ENCODE assay signal across 10 mouse cellular contexts in the genomic region with DNA sequence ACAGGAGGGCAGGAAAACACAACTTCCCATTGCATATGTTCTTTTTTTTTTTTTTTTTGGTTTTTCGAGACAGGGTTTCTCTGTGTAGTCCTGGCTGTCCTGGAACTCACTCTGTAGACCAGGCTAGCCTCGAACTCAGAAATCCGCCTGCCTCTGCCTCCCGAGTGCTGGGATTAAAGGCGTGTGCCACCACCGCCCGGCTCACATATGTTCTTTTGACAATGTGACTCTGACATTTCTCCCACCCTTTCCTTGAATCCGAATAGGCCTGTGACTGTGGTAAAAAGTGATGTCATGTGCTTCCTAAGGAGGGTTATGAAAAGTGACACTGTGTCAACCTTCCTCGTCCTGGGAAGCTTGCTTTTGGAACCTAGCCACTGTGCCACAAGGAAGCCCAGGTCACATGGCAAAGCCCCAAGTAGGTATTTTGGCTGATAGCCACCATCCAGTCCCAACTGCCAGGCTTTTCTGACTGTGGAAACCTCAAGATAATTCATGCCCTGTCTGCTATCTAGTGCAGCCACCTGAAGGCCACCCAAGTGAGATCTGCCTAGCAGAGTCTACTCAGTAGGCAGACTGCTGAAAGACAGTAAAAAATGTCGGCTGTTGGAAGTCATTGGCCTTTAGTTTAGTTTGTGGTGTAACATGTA. TPM values are rescaled to one million over a fixed set of nuclear protein-coding genes. Genes with fewer than 3 reads are reported as not detected.
DNase-seq lines count a peak whose midpoint lies in the region; ATAC-seq and TF ChIP-seq lines count a peak whose summit lies in the region.
"Had no signal": no experiment of that assay in that cellular context is flagged by ENCODE, and none has a peak within 500 bp of the region (broad histone marks: within the 10 kb centered on the region; RNA-seq: fewer than 3 reads in every experiment).

No protein-coding gene starts in this region.

- H3K27ac ChIP-seq in kidney, adult 2 months (ENCODE audit: insufficient read depth, low read depth, low read length), result no peak overlapping the region
- H3K27ac ChIP-seq in liver, embryonic 13.5 days, result peak overlapping the region; percentile 70
- no peak overlapping the region for H3K27ac ChIP-seq in forebrain, embryonic 10.5 days
- H3K27ac ChIP-seq: neural tube, embryonic 15.5 days had no signal

- TF ChIP-seq POLR2A in kidney, adult 2 months (IDR thresholded peaks at IDR 0.05; ENCODE audit: low read depth, low read length), result no peak

- no peaks in the 10 kb centered on the region for H3K9me3 ChIP-seq in liver, embryonic 13.5 days (replicated peaks)
- H3K9me3 ChIP-seq in forebrain, embryonic 10.5 days, result no peaks in the 10 kb centered on the region
- H3K9me3 ChIP-seq: neural tube, embryonic 15.5 days had no signal

- peak; percentile 71 for DNase-seq in kidney, adult 2 months
- no peak for DNase-seq in kidney, postnatal 4 days
- DNase-seq in cerebellum, postnatal 14 days, result peak; percentile 59 to 77
- peak; percentile 71 for DNase-seq in liver, embryonic 13.5 days
- peak; percentile 49 to 73 for DNase-seq in spleen, postnatal 36 days (ENCODE audit: low spot score in 2 of 2)
- no peak for DNase-seq in urinary bladder, postnatal 14 days (ENCODE audit: low spot score)
- DNase-seq in forebrain, embryonic 10.5 days (ENCODE audit: extremely low spot score, low spot score), result no peak
- DNase-seq in testis, postnatal 14 days (ENCODE audit: low spot score), result no peak

- no peak for TF ChIP-seq CTCF in kidney, adult 2 months (conservative IDR thresholded peaks at IDR 0.05; ENCODE audit: insufficient read depth, insufficient read length, low read depth, low read length)

- no peaks in the 10 kb centered on the region for H3K36me3 ChIP-seq in kidney, adult 2 months (ENCODE audit: control insufficient read depth, insufficient read depth, low read length)
- H3K36me3 ChIP-seq in liver, embryonic 13.5 days, result no peaks in the 10 kb centered on the region
- no peaks in the 10 kb centered on the region for H3K36me3 ChIP-seq in forebrain, embryonic 10.5 days (replicated peaks)
- H3K36me3 ChIP-seq: neural tube, embryonic 15.5 days had no signal

- ATAC-seq in liver, embryonic 13.5 days (ENCODE audit: low read depth), result peak; percentile 99
- ATAC-seq: forebrain, embryonic 14.5 days had no signal

- H3K4me2 ChIP-seq in liver, embryonic 13.5 days, result peak overlapping the region; percentile 13
- H3K4me2 ChIP-seq: neural tube, embryonic 15.5 days had no signal

- no peak overlapping the region for H3K9ac ChIP-seq in liver, embryonic 13.5 days
- H3K9ac ChIP-seq: neural tube, embryonic 15.5 days had no signal

- WGBS in kidney, adult 2 months, result 70% methylated on average over 10 of the region's 10 CpGs
- WGBS in liver, embryonic 13.5 days (ENCODE audit: insufficient replicate concordance), result 54% methylated on average over 10 of the region's 10 CpGs
- 88% methylated on average over 10 of the region's 10 CpGs for WGBS in forebrain, embryonic 10.5 days

- no peak overlapping the region for H3K4me3 ChIP-seq in kidney, adult 2 months (ENCODE audit: insufficient read depth, low read depth, low read length)
- H3K4me3 ChIP-seq in liver, embryonic 13.5 days (replicated peaks), result no peak overlapping the region
- no peak overlapping the region for H3K4me3 ChIP-seq in forebrain, embryonic 10.5 days
- H3K4me3 ChIP-seq: neural tube, embryonic 15.5 days had no signal

- no peaks in the 10 kb centered on the region for H3K27me3 ChIP-seq in kidney, adult 2 months (replicated peaks; ENCODE audit: control insufficient read depth, insufficient read depth, low read length)
- H3K27me3 ChIP-seq in liver, embryonic 13.5 days, result no peaks in the 10 kb centered on the region
- H3K27me3 ChIP-seq in forebrain, embryonic 10.5 days (ENCODE audit: poor library complexity, severe bottlenecking), result no peaks in the 10 kb centered on the region
- H3K27me3 ChIP-seq: neural tube, embryonic 15.5 days had no signal

- peaks cover 4% of the 10 kb centered on the region; the same call in 1 of the 2 replicates for H3K4me1 ChIP-seq in kidney, adult 2 months (ENCODE audit: control insufficient read depth, insufficient read depth, low read length)
- H3K4me1 ChIP-seq in liver, embryonic 13.5 days (replicated peaks), result peaks cover 45% of the 10 kb centered on the region
- no peaks in the 10 kb centered on the region for H3K4me1 ChIP-seq in forebrain, embryonic 10.5 days
- H3K4me1 ChIP-seq: neural tube, embryonic 15.5 days had no signal

RNA-seq across cellular contexts. Expression of a gene that starts 8.5 kb away (rescaled TPM):
- 26.5 and 27.1 TPM in 2 replicates for polyA plus RNA-seq in kidney, adult 2 months (2012; rRNA removed)
- polyA plus RNA-seq in liver, embryonic 13.5 days (2015; fragmentation: Nextera tagmentation; extraction: Ambion mirVana), result 8.9 and 10.6 TPM in 2 replicates
- polyA plus RNA-seq in forebrain, embryonic 10.5 days (2016; fragmentation: Nextera tagmentation; extraction: Ambion mirVana), result 9.9 and 10.4 TPM in 2 replicates

Comparison
In these comparisons a context has a peak if more than half of its experiments do, and no peak if none do; other contexts are left out.
1. DNase-seq: peak in kidney, adult 2 months (single experiment), cerebellum, postnatal 14 days (2 of 2), liver, embryonic 13.5 days (single experiment) and spleen, postnatal 36 days (2 of 2); none in kidney, postnatal 4 days (0 of 2), urinary bladder, postnatal 14 days (single experiment), forebrain, embryonic 10.5 days (single experiment) and testis, postnatal 14 days (single experiment).